8 mouse cellular contexts compared by ENCODE assay signal in the genomic region with DNA sequence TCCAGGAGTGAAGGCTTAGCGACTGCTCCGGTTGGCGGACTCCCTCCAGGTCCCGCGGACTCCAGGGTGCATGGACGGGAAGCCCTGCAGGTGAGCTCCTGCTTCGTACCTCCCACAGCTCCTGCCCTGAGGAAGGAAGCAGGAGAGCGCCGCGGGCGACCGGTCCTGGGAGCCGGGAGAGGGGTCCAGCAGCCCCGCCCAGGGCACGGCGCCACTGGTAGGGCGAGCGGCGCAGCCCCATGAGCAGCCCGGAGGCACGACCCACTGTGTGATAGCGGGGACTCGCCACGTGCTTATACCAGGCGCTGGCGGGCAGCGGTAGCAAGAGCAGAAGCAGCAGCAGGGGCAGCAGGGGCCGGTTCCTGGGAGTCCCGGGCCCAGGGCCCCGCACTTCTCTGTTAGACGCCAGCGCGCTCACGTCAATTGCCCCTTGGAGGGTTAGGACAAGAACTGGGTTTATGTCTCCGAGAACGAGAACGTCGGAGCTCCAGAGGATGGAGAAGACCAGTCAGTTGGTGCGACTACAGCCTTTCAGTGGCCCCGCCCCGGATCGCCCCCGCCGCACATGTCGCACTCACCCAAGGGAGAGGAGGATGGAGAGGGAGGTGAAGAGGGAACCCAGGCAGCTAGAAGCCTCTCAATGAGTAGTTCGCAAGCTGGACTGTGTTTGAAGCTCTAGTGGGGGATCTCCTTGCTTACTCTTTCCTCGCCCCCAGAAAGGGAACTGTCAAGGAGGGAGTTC. TPM values are rescaled to one million over a fixed set of nuclear protein-coding genes. Genes with fewer than 3 reads are reported as not detected.
DNase-seq lines count a peak whose midpoint lies in the region; ATAC-seq lines count a peak whose summit lies in the region.

A gene (minus strand): TSS at position 441 of the 742 bp plus-strand sequence.

- H3K27me3 ChIP-seq in hindbrain, embryonic 11.5 days (ENCODE audit: control insufficient read depth, insufficient read depth, low read length): peaks cover 29% of the 10 kb centered on the region
- peaks cover 38% of the 10 kb centered on the region for H3K27me3 ChIP-seq in liver, embryonic 16.5 days (ENCODE audit: control insufficient read depth, insufficient read depth, low read depth, low read length)
- H3K27me3 ChIP-seq in neural tube, embryonic 14.5 days (ENCODE audit: control insufficient read depth, insufficient read depth, low read length): peaks cover 18% of the 10 kb centered on the region

- intact Hi-C loops in left cerebral cortex, postnatal 25 days (cut with DNase I): no loop called here

- H3K9me3 ChIP-seq in hindbrain, embryonic 11.5 days (ENCODE audit: control insufficient read depth, low read length): no peaks in the 10 kb centered on the region
- H3K9me3 ChIP-seq in liver, embryonic 16.5 days (replicated peaks; ENCODE audit: control insufficient read depth, low read length): no peaks in the 10 kb centered on the region
- no peaks in the 10 kb centered on the region for H3K9me3 ChIP-seq in neural tube, embryonic 14.5 days (ENCODE audit: control insufficient read depth, low read length)

- H3K36me3 ChIP-seq in hindbrain, embryonic 11.5 days (ENCODE audit: control insufficient read depth, insufficient read depth, low read length): no peaks in the 10 kb centered on the region
- no peaks in the 10 kb centered on the region for H3K36me3 ChIP-seq in liver, embryonic 16.5 days (ENCODE audit: control insufficient read depth, insufficient read depth)
- no peaks in the 10 kb centered on the region for H3K36me3 ChIP-seq in neural tube, embryonic 14.5 days (ENCODE audit: control insufficient read depth, insufficient read depth, low read length)

- peaks cover 3% of the 10 kb centered on the region; the same call in 1 of the 2 replicates for H3K4me1 ChIP-seq in hindbrain, embryonic 11.5 days (replicated peaks; ENCODE audit: control insufficient read depth, insufficient read depth, low read length)
- peaks cover 8% of the 10 kb centered on the region for H3K4me1 ChIP-seq in liver, embryonic 16.5 days (ENCODE audit: control insufficient read depth, low read depth, low read length)
- 0 out of 2 replicates have a peak, but pooled peaks cover 4% of the 10 kb centered on the region for H3K4me1 ChIP-seq in neural tube, embryonic 14.5 days (ENCODE audit: control insufficient read depth, insufficient read depth, low read length)

- peak within 1 kb of the TSS; percentile 37; the same call in 1 of the 2 replicates for H3K9ac ChIP-seq in hindbrain, embryonic 11.5 days (ENCODE audit: low read depth, low read length)
- H3K9ac ChIP-seq in liver, embryonic 16.5 days (ENCODE audit: low read depth, low read length): 0 out of 2 replicates have a peak within 1 kb of the TSS, but pooled peaks have one; percentile 28
- peak within 1 kb of the TSS; percentile 42; the same call in 1 of the 2 replicates for H3K9ac ChIP-seq in neural tube, embryonic 14.5 days (replicated peaks; ENCODE audit: low read depth, low read length)

- peak; percentile 45 for DNase-seq in CD4-positive, CD25-positive, alpha-beta regulatory T cell, adult 2 months (ENCODE audit: low read depth, low spot score)
- DNase-seq in hindbrain, embryonic 11.5 days (ENCODE audit: low spot score): peak; percentile 47
- no peak for DNase-seq in urinary bladder, postnatal 14 days (ENCODE audit: low spot score)
- no peak for DNase-seq in left cerebral cortex, postnatal 25 days (ENCODE audit: low spot score in 2 of 2)

- H3K4me3 ChIP-seq in hindbrain, embryonic 11.5 days (ENCODE audit: low read depth, low read length): peak within 1 kb of the TSS; percentile 30
- peak within 1 kb of the TSS; percentile 47 for H3K4me3 ChIP-seq in liver, embryonic 16.5 days (ENCODE audit: low read depth, low read length)
- peak within 1 kb of the TSS; percentile 24 for H3K4me3 ChIP-seq in neural tube, embryonic 14.5 days (ENCODE audit: low read depth, low read length)

- no peak for ATAC-seq in CD4-positive, CD25-positive, alpha-beta regulatory T cell, adult 4 months
- ATAC-seq in common myeloid progenitor, adult 5-6 weeks (replicated peaks; ENCODE audit: low read depth, poor library complexity, severe bottlenecking): peak; percentile 66
- ATAC-seq in hindbrain, embryonic 11.5 days (ENCODE audit: low FRiP score): no peak
- ATAC-seq in liver, embryonic 16.5 days (ENCODE audit: low read depth): peak; percentile 32; the same call in 1 of the 2 replicates
- ATAC-seq in neural tube, embryonic 14.5 days (ENCODE audit: low read depth): no peak

- H3K4me2 ChIP-seq in hindbrain, embryonic 11.5 days (replicated peaks; ENCODE audit: low read depth, low read length): peak within 1 kb of the TSS; percentile 48
- peak within 1 kb of the TSS; percentile 61 for H3K4me2 ChIP-seq in liver, embryonic 16.5 days (ENCODE audit: low read depth, low read length)
- H3K4me2 ChIP-seq in neural tube, embryonic 14.5 days (ENCODE audit: low read depth, low read length): peak within 1 kb of the TSS; percentile 48

- under 1% methylated on average over 47 of the region's 47 CpGs for WGBS in hindbrain, embryonic 11.5 days
- WGBS in liver, embryonic 16.5 days (ENCODE audit: insufficient replicate concordance): 3% methylated on average over 47 of the region's 47 CpGs
- WGBS in neural tube, embryonic 14.5 days: 1% methylated on average over 40 of the region's 47 CpGs

- no peak within 1 kb of the TSS for H3K27ac ChIP-seq in hindbrain, embryonic 11.5 days (ENCODE audit: low read depth, low read length)
- H3K27ac ChIP-seq in liver, embryonic 16.5 days (ENCODE audit: low read length): no peak within 1 kb of the TSS
- H3K27ac ChIP-seq in neural tube, embryonic 14.5 days (ENCODE audit: low read depth, low read length): no peak within 1 kb of the TSS

RNA-seq across cellular contexts. Expression of the gene that starts here (rescaled TPM):
- polyA plus RNA-seq in CD4-positive, CD25-positive, alpha-beta regulatory T cell, adult 4 months (2017; shearing (Covaris generic)): not detected
- 0.27 and 1.4 TPM in 2 replicates for total RNA-seq in common myeloid progenitor, adult 5-6 weeks (2017)
- not detected in 2 replicates for polyA plus RNA-seq in hindbrain, embryonic 11.5 days (2014; fragmentation: Nextera tagmentation; extraction: Ambion mirVana)
- polyA plus RNA-seq in liver, embryonic 16.5 days (2015; fragmentation: Nextera tagmentation; extraction: Ambion mirVana): 0.15 and 0.38 TPM in 2 replicates
- not detected in 2 replicates for polyA plus RNA-seq in neural tube, embryonic 14.5 days (2014; fragmentation: Nextera tagmentation; extraction: Ambion mirVana)
- total RNA-seq in left cerebral cortex, postnatal 25 days (2021): 1 to 10 TPM in 1 of 2 experiments, not detected in 1; 1.2 TPM

Comparison
In these comparisons a context has a peak if more than half of its experiments do, and no peak if none do; other contexts are left out.
1. Peak in DNase-seq, H3K4me3 ChIP-seq, H3K9ac ChIP-seq and H3K4me2 ChIP-seq in hindbrain, embryonic 11.5 days; RNA of the gene not detected or under 1 TPM.
2. Peak in ATAC-seq, H3K4me3 ChIP-seq, H3K9ac ChIP-seq and H3K4me2 ChIP-seq in liver, embryonic 16.5 days; RNA of the gene not detected or under 1 TPM.